Mouse (Mus musculus): Measurements from ENCODE around the gene Poldip3. TPM values are rescaled to one million over a fixed set of nuclear protein-coding genes. Genes with fewer than 3 reads are reported as not detected.

Poldip3 gene
- polyA plus RNA-seq, 1 experiment from 2014 or later: 189 TPM

- Histone ChIP-seq H3K9me3 (replicated peaks) (no peaks in the 10 kb centered on the region), H3K27me3 (ENCODE audit: low read depth, poor library complexity, severe bottlenecking) (no peaks in the 10 kb centered on the region), H3K36me3 (peaks cover 15% of the 10 kb centered on the region), H3K4me3 (peak overlapping the region; percentile 74; the same call in 1 of the 2 replicates), H3K4me1 (peaks cover 53% of the 10 kb centered on the region), H3K27ac (replicated peaks) (peak overlapping the region; percentile 60)
- no peak for DNase-seq (ENCODE audit: low spot score)
- 86% methylated on average over 8 of the region's 8 CpGs for WGBS
These were observed 20.9 kb upstream of the Poldip3 start for GRCm38 (mm10) chr15:83169772-83170722.

- peak overlapping the region; percentile 60 for H3K27ac ChIP-seq (replicated peaks)
- WGBS: 75% methylated on average over 7 of the region's 7 CpGs
These were observed 19.9 kb upstream of the Poldip3 start for GRCm38 (mm10) chr15:83168875-83169771.

GRCm38 (mm10) chr15:83168311-83168710 lies 19.1 kb upstream of the Poldip3 start:
- no peak for DNase-seq (ENCODE audit: low spot score)
- Histone ChIP-seq H3K36me3 (peaks cover 25% of the 10 kb centered on the region), H3K4me1 (peaks cover 56% of the 10 kb centered on the region), H3K27ac (replicated peaks) (no peak overlapping the region), H3K4me3 (no peak overlapping the region), H3K27me3 (ENCODE audit: low read depth, poor library complexity, severe bottlenecking) (no peaks in the 10 kb centered on the region), H3K9me3 (replicated peaks) (no peaks in the 10 kb centered on the region)
- 73% methylated on average over 3 of the region's 3 CpGs for WGBS

More at GRCm38 (mm10) chr15:83168875-83169771, 19.9 kb upstream of the Poldip3 start:
- peaks cover 20% of the 10 kb centered on the region for H3K36me3 ChIP-seq
- no peak for DNase-seq (ENCODE audit: low spot score)
- H3K4me3 ChIP-seq: peak overlapping the region; percentile 27; the same call in 1 of the 2 replicates
- H3K4me1 ChIP-seq: peaks cover 56% of the 10 kb centered on the region
- no peaks in the 10 kb centered on the region for H3K9me3 ChIP-seq (replicated peaks)
- H3K27me3 ChIP-seq (ENCODE audit: low read depth, poor library complexity, severe bottlenecking): no peaks in the 10 kb centered on the region

- DNase-seq (ENCODE audit: low spot score): no peak
These were observed 18.4 kb upstream of the Poldip3 start for GRCm38 (mm10) chr15:83167550-83168065.

GRCm38 (mm10) chr15:83167126-83167525 lies 17.9 kb upstream of the Poldip3 start:
- peaks cover 37% of the 10 kb centered on the region for H3K36me3 ChIP-seq
- peaks cover 56% of the 10 kb centered on the region for H3K4me1 ChIP-seq
- WGBS: 86% methylated on average over 5 of the region's 5 CpGs
- no peaks in the 10 kb centered on the region for H3K27me3 ChIP-seq (ENCODE audit: low read depth, poor library complexity, severe bottlenecking)
- H3K4me3 ChIP-seq: no peak overlapping the region
- H3K9me3 ChIP-seq (replicated peaks): no peaks in the 10 kb centered on the region
- H3K27ac ChIP-seq (replicated peaks): 0 out of 2 replicates have a peak overlapping the region, but pooled peaks have one; percentile 33
- DNase-seq (ENCODE audit: low spot score): no peak

More at GRCm38 (mm10) chr15:83167550-83168065, 18.4 kb upstream of the Poldip3 start:
- H3K36me3 ChIP-seq: peaks cover 32% of the 10 kb centered on the region
- no peaks in the 10 kb centered on the region for H3K9me3 ChIP-seq (replicated peaks)
- 0 out of 2 replicates have a peak overlapping the region, but pooled peaks have one; percentile 33 for H3K27ac ChIP-seq (replicated peaks)
- H3K27me3 ChIP-seq (ENCODE audit: low read depth, poor library complexity, severe bottlenecking): no peaks in the 10 kb centered on the region
- H3K4me1 ChIP-seq: peaks cover 56% of the 10 kb centered on the region
- 95% methylated on average over 8 of the region's 8 CpGs for WGBS
- H3K4me3 ChIP-seq: no peak overlapping the region

- no peaks in the 10 kb centered on the region for H3K9me3 ChIP-seq (replicated peaks)
- 0 out of 2 replicates have a peak overlapping the region, but pooled peaks have one; percentile 14 for H3K27ac ChIP-seq (replicated peaks)
- no peak for DNase-seq (ENCODE audit: low spot score)
- H3K27me3 ChIP-seq (ENCODE audit: low read depth, poor library complexity, severe bottlenecking): no peaks in the 10 kb centered on the region
- H3K4me3 ChIP-seq: no peak overlapping the region
- H3K36me3 ChIP-seq: peaks cover 42% of the 10 kb centered on the region
- H3K4me1 ChIP-seq: peaks cover 59% of the 10 kb centered on the region
- WGBS: 90% methylated on average over 3 of the region's 3 CpGs
These were observed 17.5 kb upstream of the Poldip3 start for GRCm38 (mm10) chr15:83166642-83167041.

- WGBS: 93% methylated on average over 13 of the region's 13 CpGs
- no peak overlapping the region for H3K27ac ChIP-seq (replicated peaks)
- peaks cover 50% of the 10 kb centered on the region for H3K36me3 ChIP-seq
- H3K4me3 ChIP-seq: no peak overlapping the region
- H3K9me3 ChIP-seq (replicated peaks): no peaks in the 10 kb centered on the region
- no peaks in the 10 kb centered on the region for H3K27me3 ChIP-seq (ENCODE audit: low read depth, poor library complexity, severe bottlenecking)
- DNase-seq (ENCODE audit: low spot score): no peak
- H3K4me1 ChIP-seq: peaks cover 59% of the 10 kb centered on the region
These were observed 16.5 kb upstream of the Poldip3 start for GRCm38 (mm10) chr15:83165526-83166315.

- H3K4me1 ChIP-seq: peaks cover 59% of the 10 kb centered on the region
These were observed 15.8 kb upstream of the Poldip3 start for GRCm38 (mm10) chr15:83164971-83165471.

GRCm38 (mm10) chr15:83162818-83163485 lies 13.8 kb upstream of the Poldip3 start:
- peak overlapping the region; percentile 23; the same call in 1 of the 2 replicates for H3K27ac ChIP-seq (replicated peaks)
- WGBS: 91% methylated on average over 11 of the region's 11 CpGs
- H3K4me3 ChIP-seq: no peak overlapping the region

More at GRCm38 (mm10) chr15:83164971-83165471, 15.8 kb upstream of the Poldip3 start:
- Histone ChIP-seq H3K27me3 (ENCODE audit: low read depth, poor library complexity, severe bottlenecking) (no peaks in the 10 kb centered on the region), H3K4me3 (no peak overlapping the region), H3K36me3 (peaks cover 57% of the 10 kb centered on the region), H3K27ac (replicated peaks) (0 out of 2 replicates have a peak overlapping the region, but pooled peaks have one; percentile 55), H3K9me3 (replicated peaks) (no peaks in the 10 kb centered on the region)
- DNase-seq (ENCODE audit: low spot score): no peak
- 73% methylated on average over 5 of the region's 5 CpGs for WGBS

GRCm38 (mm10) chr15:83162001-83162400 lies 12.8 kb upstream of the Poldip3 start:
- Histone ChIP-seq H3K36me3 (peaks cover 87% of the 10 kb centered on the region), H3K27me3 (ENCODE audit: low read depth, poor library complexity, severe bottlenecking) (no peaks in the 10 kb centered on the region), H3K9me3 (replicated peaks) (no peaks in the 10 kb centered on the region), H3K27ac (replicated peaks) (peak overlapping the region; percentile 85), H3K4me3 (no peak overlapping the region), H3K4me1 (peaks cover 45% of the 10 kb centered on the region)
- 93% methylated on average over 4 of the region's 4 CpGs for WGBS
- no peak for DNase-seq (ENCODE audit: low spot score)

More at GRCm38 (mm10) chr15:83162818-83163485, 13.8 kb upstream of the Poldip3 start:
- Histone ChIP-seq H3K9me3 (replicated peaks) (no peaks in the 10 kb centered on the region), H3K36me3 (peaks cover 77% of the 10 kb centered on the region), H3K27me3 (ENCODE audit: low read depth, poor library complexity, severe bottlenecking) (no peaks in the 10 kb centered on the region), H3K4me1 (peaks cover 47% of the 10 kb centered on the region)
- DNase-seq (ENCODE audit: low spot score): no peak

Data from midbrain, embryonic 10.5 days (tissue).